Mouse (Mus musculus): ENCODE measurements around the gene Clint1. TPM values are rescaled to one million over a fixed set of nuclear protein-coding genes. Genes with fewer than 3 reads are reported as not detected.
A peak's percentile ranks its signal among the peaks of the same experiment; 100 is the strongest.

Clint1 gene
- polyA plus RNA-seq (2015; fragmentation: Nextera tagmentation; extraction: Ambion mirVana) = 33.6 and 37.3 TPM in 2 replicates

- H3K27ac ChIP-seq (ENCODE audit: low read depth) = peak within 1 kb of the TSS; percentile 98
- under 1% methylated on average over 48 of the region's 57 CpGs for WGBS (ENCODE audit: insufficient replicate concordance)
These were observed at the start of gene Clint1 for GRCm38 (mm10) chr11:45851516-45852123. TSS of gene Clint1 (plus strand) at chr11:45852051.

GRCm38 (mm10) chr11:45804068-45804467 is 47.8 kb upstream of the Clint1 start:
- Histone ChIP-seq H3K4me3 (ENCODE audit: low read depth, low read length) (no peak overlapping the region), H3K9ac (replicated peaks) (no peak overlapping the region), H3K9me3 (ENCODE audit: low read length) (no peaks in the 10 kb centered on the region), H3K36me3 (replicated peaks; ENCODE audit: insufficient read depth, low read length) (no peaks in the 10 kb centered on the region), H3K27ac (ENCODE audit: low read depth) (peak overlapping the region; percentile 86), H3K4me2 (ENCODE audit: low read depth, low read length) (no peak overlapping the region), H3K27me3 (ENCODE audit: insufficient read depth, low read length) (no peaks in the 10 kb centered on the region), H3K4me1 (ENCODE audit: insufficient read depth) (peaks cover 64% of the 10 kb centered on the region)
- ATAC-seq (no peak), DNase-seq (no peak)
- no peak for TF ChIP-seq EP300 (IDR thresholded peaks at IDR 0.05; ENCODE audit: low read depth)
- TF ChIP-seq CTCF (IDR thresholded peaks at IDR 0.05; ENCODE audit: low read depth) = no peak
- WGBS (ENCODE audit: insufficient replicate concordance) = 83% methylated on average over 4 of the region's 4 CpGs

More at GRCm38 (mm10) chr11:45851516-45852123, at the start of gene Clint1:
- Histone ChIP-seq H3K4me1 (ENCODE audit: insufficient read depth) (peaks cover 41% of the 10 kb centered on the region), H3K4me3 (ENCODE audit: low read depth, low read length) (peak within 1 kb of the TSS; percentile 96), H3K36me3 (replicated peaks; ENCODE audit: insufficient read depth, low read length) (peaks cover 12% of the 10 kb centered on the region), H3K4me2 (ENCODE audit: low read depth, low read length) (peak within 1 kb of the TSS; percentile 76), H3K9ac (replicated peaks) (peak within 1 kb of the TSS; percentile 99), H3K27me3 (ENCODE audit: insufficient read depth, low read length) (no peaks in the 10 kb centered on the region), H3K9me3 (ENCODE audit: low read length) (no peaks in the 10 kb centered on the region)
- DNase-seq = peak; percentile 89
- peak; percentile 83 for ATAC-seq
- no peak for TF ChIP-seq CTCF (IDR thresholded peaks at IDR 0.05; ENCODE audit: low read depth)
- no peak for TF ChIP-seq EP300 (IDR thresholded peaks at IDR 0.05; ENCODE audit: low read depth)

- 31% methylated on average over 6 of the region's 6 CpGs for WGBS (ENCODE audit: insufficient replicate concordance)
- Histone ChIP-seq H3K4me3 (ENCODE audit: low read depth, low read length) (0 out of 2 replicates have a peak overlapping the region, but pooled peaks have one; percentile 21), H3K36me3 (replicated peaks; ENCODE audit: insufficient read depth, low read length) (no peaks in the 10 kb centered on the region), H3K9me3 (ENCODE audit: low read length) (no peaks in the 10 kb centered on the region), H3K4me1 (ENCODE audit: insufficient read depth) (peaks cover 66% of the 10 kb centered on the region), H3K27ac (ENCODE audit: low read depth) (peak overlapping the region; percentile 86), H3K4me2 (ENCODE audit: low read depth, low read length) (peak overlapping the region; percentile 55; the same call in 1 of the 2 replicates), H3K9ac (replicated peaks) (no peak overlapping the region), H3K27me3 (ENCODE audit: insufficient read depth, low read length) (no peaks in the 10 kb centered on the region)
- DNase-seq (peak; percentile 65), ATAC-seq (peak; percentile 97)
- peak; percentile 100 for TF ChIP-seq EP300 (IDR thresholded peaks at IDR 0.05; ENCODE audit: low read depth)
- TF ChIP-seq CTCF (IDR thresholded peaks at IDR 0.05; ENCODE audit: low read depth) = no peak
These were observed 46.5 kb upstream of the Clint1 start for GRCm38 (mm10) chr11:45805312-45805772.

- H3K4me1 ChIP-seq (ENCODE audit: insufficient read depth) = peaks cover 66% of the 10 kb centered on the region
These were observed 46.0 kb upstream of the Clint1 start for GRCm38 (mm10) chr11:45805810-45806209.

GRCm38 (mm10) chr11:45806264-45806663 is 45.6 kb upstream of the Clint1 start:
- WGBS (ENCODE audit: insufficient replicate concordance) = 48% methylated on average over 2 of the region's 2 CpGs
- Histone ChIP-seq H3K4me2 (ENCODE audit: low read depth, low read length) (peak overlapping the region; percentile 55), H3K36me3 (replicated peaks; ENCODE audit: insufficient read depth, low read length) (no peaks in the 10 kb centered on the region), H3K27me3 (ENCODE audit: insufficient read depth, low read length) (no peaks in the 10 kb centered on the region), H3K9ac (replicated peaks) (peak overlapping the region; percentile 49), H3K27ac (ENCODE audit: low read depth) (peak overlapping the region; percentile 86), H3K4me1 (ENCODE audit: insufficient read depth) (peaks cover 65% of the 10 kb centered on the region), H3K4me3 (ENCODE audit: low read depth, low read length) (peak overlapping the region; percentile 21), H3K9me3 (ENCODE audit: low read length) (no peaks in the 10 kb centered on the region)
- TF ChIP-seq EP300 (IDR thresholded peaks at IDR 0.05; ENCODE audit: low read depth) = no peak
- no peak for TF ChIP-seq CTCF (IDR thresholded peaks at IDR 0.05; ENCODE audit: low read depth)
- ATAC-seq (no peak), DNase-seq (no peak)

More at GRCm38 (mm10) chr11:45805810-45806209, 46.0 kb upstream of the Clint1 start:
- no peaks in the 10 kb centered on the region for H3K27me3 ChIP-seq (ENCODE audit: insufficient read depth, low read length)
- H3K9me3 ChIP-seq (ENCODE audit: low read length) = no peaks in the 10 kb centered on the region
- peak overlapping the region; percentile 86 for H3K27ac ChIP-seq (ENCODE audit: low read depth)
- TF ChIP-seq EP300 (IDR thresholded peaks at IDR 0.05; ENCODE audit: low read depth) (no peak), CTCF (IDR thresholded peaks at IDR 0.05; ENCODE audit: low read depth) (no peak)
- H3K9ac ChIP-seq (replicated peaks) = peak overlapping the region; percentile 49
- H3K4me3 ChIP-seq (ENCODE audit: low read depth, low read length) = peak overlapping the region; percentile 21; the same call in 1 of the 2 replicates
- H3K4me2 ChIP-seq (ENCODE audit: low read depth, low read length) = peak overlapping the region; percentile 55
- ATAC-seq (no peak), DNase-seq (no peak)
- WGBS (ENCODE audit: insufficient replicate concordance) = 44% methylated on average over 2 of the region's 2 CpGs
- no peaks in the 10 kb centered on the region for H3K36me3 ChIP-seq (replicated peaks; ENCODE audit: insufficient read depth, low read length)

- WGBS (ENCODE audit: insufficient replicate concordance) = 67% methylated on average over 3 of the region's 3 CpGs
- no peaks in the 10 kb centered on the region for H3K36me3 ChIP-seq (replicated peaks; ENCODE audit: insufficient read depth, low read length)
- ATAC-seq (no peak), DNase-seq (no peak)
- peak overlapping the region; percentile 49 for H3K9ac ChIP-seq (replicated peaks)
- no peak for TF ChIP-seq EP300 (IDR thresholded peaks at IDR 0.05; ENCODE audit: low read depth)
- no peak for TF ChIP-seq CTCF (IDR thresholded peaks at IDR 0.05; ENCODE audit: low read depth)
- H3K9me3 ChIP-seq (ENCODE audit: low read length) = no peaks in the 10 kb centered on the region
- H3K4me3 ChIP-seq (ENCODE audit: low read depth, low read length) = peak overlapping the region; percentile 21
- peaks cover 68% of the 10 kb centered on the region for H3K4me1 ChIP-seq (ENCODE audit: insufficient read depth)
- H3K4me2 ChIP-seq (ENCODE audit: low read depth, low read length) = peak overlapping the region; percentile 55
- peak overlapping the region; percentile 86 for H3K27ac ChIP-seq (ENCODE audit: low read depth)
- no peaks in the 10 kb centered on the region for H3K27me3 ChIP-seq (ENCODE audit: insufficient read depth, low read length)
These were observed 45.0 kb upstream of the Clint1 start for GRCm38 (mm10) chr11:45806809-45807208.
